Mouse (Mus musculus) heart, adult 11 months (tissue): ENCODE measurements around the gene Dcst1.

Experiments used
- DNase-seq: peaks from one replicate; pipeline ENCODE4 v3.0.0; 2022

The Dcst1 gene

GRCm38 (mm10) chr3:89388134-89388881 is 23.3 kb upstream of the Dcst1 start:
- DNase-seq: peak; percentile 98

- peak; percentile 97 for DNase-seq
Observed at GRCm38 (mm10) chr3:89387632-89388031, 22.6 kb upstream of the Dcst1 start.

DNA sequence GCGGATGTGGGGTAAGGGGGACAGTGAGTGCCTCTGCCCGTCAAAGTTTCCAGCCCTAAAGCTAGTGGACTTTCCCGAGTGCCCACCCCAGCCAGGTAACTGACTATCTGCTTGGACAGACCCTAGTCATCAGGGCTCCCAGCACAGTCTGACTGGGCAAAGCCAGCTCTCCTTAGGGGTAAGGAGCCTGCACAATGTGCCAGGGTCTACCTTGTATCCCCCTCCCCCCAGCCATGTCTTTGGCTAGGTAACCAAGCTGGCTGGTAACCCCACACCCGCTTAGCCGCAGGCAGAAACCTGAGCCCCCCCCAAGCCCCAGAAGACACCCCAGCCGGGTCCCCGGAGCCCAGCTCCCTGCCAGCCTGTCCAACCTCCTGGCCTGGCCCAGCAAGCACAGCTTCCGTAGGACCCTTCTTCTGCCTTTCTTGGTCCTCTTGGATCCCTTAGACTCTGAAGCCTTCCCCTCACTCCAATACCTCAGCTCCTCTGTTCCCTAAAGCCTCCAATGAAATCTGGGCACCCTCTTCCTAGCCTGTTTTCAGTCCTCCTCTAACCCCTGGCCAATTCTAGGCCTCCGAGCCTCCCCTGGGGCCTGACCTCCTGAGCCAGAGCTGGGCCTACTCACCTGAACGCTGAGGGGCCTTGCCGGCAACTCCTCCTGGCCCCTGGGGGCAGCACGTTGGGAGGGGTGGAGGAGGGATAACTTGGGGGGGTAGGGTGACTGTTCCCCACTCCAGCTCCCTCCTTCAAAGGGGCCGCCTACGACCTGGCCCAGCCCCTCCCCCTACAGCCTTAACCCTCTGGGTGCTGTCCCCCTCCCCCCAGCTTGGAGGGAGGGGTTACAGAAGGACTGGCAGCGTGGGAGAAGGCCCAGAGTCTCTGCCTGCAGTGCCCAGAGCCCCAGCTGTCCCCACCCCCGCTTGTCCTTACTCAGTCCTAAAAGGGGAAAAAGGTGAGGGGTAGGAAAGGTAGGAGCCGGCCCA is 21.7 kb upstream of the Dcst1 start:
- peak; percentile 92 for DNase-seq

DNA sequence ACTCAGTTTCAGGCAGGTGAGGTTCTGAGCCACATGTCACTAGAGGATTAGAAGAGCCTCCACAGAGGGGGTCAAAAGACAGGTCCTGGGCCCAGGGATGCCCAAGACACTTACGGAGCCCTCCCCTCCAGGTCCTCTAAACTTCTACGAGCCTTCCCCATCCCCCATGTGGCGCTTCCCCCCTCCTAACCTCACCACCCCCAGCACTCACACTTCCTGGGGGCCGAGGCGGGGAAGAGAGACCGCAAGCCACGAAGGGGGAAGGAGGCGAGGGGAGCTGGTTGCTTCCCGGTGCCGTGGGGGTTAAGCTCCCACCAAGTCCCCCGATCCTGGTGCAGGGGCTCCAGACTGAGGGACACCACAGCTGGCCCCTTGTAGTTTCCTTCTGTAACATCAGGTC is 20.4 kb upstream of the Dcst1 start:
- DNase-seq: peak; percentile 92

- DNase-seq: peak; percentile 89
Observed at GRCm38 (mm10) chr3:89384331-89385076, 19.5 kb upstream of the Dcst1 start.

- DNase-seq: peak; percentile 87
Observed at GRCm38 (mm10) chr3:89383651-89384255, 18.7 kb upstream of the Dcst1 start.

GRCm38 (mm10) chr3:89382950-89383349 is 17.9 kb upstream of the Dcst1 start:
- peak; percentile 88 for DNase-seq

- peak; percentile 87 for DNase-seq
Observed at GRCm38 (mm10) chr3:89382033-89382882, 17.2 kb upstream of the Dcst1 start.

GRCm38 (mm10) chr3:89381233-89381632 is 16.2 kb upstream of the Dcst1 start:
- peak; percentile 90 for DNase-seq

DNA sequence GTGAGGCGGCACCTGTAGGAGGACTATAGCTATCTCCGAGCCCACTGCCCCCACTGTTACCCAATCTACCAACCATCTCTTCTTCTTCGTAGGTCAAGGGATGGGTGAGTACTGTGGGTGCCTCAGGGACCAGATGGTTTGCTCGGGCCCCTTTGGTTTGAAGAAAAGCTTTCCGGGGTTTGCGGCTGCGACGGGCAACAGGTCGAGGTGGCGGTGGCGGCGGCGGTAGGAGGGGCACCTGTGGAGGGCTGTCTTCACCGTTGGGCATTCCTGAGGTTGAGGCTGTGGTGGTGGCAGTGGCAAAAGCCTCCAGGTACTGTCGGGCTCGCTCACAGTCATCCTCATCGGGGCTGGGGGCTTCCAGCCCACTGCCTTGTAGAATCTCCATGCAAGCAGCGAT is 15.7 kb upstream of the Dcst1 start:
- DNase-seq: peak; percentile 93

DNA sequence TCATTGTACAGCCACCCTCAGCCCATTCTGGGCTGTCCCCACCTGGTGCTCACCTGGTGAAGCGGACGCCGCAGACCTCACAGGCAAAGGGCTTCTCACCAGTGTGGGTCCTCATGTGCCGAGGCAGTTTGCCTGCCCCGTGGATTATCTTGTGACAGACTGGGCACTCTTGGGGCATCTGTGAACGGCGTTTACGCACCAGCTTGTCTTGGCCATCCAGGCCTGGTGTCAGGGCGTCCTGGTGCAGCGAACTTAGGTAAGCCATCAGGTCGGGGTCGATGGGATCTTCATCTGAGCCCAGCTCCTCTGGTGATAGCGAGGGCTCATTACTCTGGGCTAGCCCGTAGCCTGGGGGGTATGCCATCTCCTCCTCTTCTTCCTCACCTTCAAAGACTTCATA is 15.2 kb upstream of the Dcst1 start:
- DNase-seq: peak; percentile 93

DNA sequence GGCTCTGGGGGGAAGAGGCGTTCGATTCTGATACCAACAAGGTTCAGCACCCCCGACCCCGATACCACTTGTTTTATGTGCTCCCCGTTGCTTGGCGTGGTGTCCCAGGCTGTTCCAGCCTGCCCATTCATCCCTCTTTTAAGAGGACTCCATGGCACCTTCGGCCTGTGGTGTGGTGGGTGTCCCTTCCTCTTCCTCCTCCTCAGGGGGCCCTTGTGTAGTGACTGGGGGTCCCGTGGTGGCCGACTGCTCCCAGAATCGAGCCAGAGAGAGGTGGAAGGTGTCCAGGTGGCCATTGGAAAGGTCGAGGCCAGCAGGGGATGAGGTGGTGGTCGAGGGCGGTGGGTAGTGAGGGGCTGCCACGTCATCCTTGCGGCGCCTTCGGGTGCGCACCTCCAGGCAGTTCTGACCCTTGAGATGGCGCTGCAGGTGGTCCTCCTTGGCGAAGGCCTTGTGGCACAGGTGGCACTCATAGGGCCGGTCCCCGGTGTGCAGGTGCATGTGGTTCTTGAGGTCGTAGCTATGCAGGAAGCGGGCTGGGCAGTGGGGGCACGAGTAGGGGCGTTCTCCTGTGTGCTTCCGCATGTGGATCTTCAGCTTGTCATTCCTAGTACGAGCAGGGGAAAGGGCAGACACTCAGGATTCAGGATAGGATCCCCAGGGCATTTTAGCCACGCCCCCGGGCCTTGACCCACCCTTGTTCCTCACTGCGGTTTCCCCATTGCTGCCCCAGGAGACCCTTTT is 14.5 kb upstream of the Dcst1 start:
- DNase-seq: peak; percentile 94

DNA sequence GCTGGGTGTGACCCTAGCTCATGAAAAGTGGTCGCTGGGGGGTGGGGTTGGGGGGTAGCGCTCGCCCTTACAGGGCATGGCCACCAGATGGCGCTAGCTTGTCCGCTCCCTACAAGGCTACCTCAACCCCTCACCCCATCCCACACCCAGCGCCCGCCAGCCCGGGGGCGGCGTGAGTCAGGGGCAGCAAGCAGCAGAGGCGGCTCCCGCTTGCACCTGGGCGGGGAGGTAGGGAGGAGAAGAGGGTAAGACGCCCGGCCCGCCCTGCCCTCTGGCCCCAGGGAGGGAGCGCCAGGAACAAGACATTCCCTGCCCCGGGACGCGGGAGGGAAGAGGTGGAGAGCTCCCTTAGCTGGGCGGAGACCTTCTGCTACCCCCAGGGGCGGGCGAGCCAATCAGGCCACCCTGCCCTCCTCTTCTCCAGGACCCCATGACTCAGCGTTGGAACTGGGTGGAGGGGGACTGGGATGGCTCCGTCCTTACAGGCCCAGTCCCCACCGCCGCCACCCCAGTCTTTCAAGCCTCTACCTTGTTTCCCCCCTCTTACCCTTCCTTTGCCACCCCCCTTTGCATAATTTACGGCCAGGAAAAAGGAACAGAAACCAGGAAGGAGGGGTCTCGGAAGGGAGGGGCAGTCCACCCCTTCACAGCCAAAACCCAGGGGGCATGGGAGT is 13.5 kb upstream of the Dcst1 start:
- peak; percentile 99 for DNase-seq

DNA sequence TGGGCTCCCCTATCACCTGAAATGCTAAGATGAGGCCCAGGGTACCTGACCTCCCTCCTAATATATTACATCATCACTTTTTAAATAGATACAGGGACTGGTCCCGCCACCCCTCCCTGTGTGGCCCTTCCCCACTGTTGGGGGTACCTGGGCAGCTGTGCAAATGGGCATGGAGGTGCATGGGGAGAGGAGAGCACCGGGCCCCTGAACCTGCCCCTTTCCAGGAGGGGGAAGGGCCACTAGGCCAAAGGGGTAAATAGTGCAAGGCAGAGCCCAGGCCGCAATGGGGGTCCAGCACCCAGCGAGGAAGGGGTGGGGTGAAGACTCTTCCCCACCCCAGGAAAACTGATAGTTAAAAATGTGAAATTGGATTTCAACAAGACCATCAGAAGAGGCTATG is 12.8 kb upstream of the Dcst1 start:
- peak; percentile 93 for DNase-seq

DNA sequence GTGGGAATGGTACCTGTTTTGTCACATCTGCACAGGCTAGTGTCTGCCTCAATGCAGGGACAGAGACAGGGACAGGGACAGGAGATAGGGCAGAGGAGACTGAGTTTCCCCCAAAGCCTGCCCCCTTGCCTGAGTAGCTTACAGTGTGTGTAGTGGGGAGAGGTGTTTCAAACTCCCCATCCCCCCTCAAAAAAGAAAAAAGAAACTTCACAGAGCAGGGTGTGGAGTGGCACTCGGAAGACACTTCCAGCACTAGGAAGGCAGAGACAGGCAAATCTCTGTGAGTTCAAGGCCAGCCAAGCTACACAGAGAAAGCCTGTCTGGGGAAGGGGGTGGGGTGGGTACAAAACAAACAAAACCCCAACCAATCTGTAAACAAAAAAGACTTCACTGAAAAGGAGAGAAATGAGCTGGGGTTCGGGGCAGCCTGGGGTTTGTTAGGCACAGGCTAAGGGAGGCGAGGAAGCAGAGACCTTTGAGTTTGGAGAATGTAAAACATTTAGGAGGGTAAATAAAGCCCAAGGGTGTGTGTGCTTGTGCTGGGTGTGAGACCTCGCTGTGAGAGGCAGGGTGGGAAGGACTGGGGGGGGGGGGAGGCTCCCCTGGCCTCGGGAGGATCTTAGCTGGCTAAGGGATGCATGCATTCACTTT is 8.7 kb upstream of the Dcst1 start:
- peak; percentile 83 for DNase-seq

- DNase-seq: peak; percentile 88
Observed at GRCm38 (mm10) chr3:89367338-89367737, 2.3 kb upstream of the Dcst1 start.

DNA sequence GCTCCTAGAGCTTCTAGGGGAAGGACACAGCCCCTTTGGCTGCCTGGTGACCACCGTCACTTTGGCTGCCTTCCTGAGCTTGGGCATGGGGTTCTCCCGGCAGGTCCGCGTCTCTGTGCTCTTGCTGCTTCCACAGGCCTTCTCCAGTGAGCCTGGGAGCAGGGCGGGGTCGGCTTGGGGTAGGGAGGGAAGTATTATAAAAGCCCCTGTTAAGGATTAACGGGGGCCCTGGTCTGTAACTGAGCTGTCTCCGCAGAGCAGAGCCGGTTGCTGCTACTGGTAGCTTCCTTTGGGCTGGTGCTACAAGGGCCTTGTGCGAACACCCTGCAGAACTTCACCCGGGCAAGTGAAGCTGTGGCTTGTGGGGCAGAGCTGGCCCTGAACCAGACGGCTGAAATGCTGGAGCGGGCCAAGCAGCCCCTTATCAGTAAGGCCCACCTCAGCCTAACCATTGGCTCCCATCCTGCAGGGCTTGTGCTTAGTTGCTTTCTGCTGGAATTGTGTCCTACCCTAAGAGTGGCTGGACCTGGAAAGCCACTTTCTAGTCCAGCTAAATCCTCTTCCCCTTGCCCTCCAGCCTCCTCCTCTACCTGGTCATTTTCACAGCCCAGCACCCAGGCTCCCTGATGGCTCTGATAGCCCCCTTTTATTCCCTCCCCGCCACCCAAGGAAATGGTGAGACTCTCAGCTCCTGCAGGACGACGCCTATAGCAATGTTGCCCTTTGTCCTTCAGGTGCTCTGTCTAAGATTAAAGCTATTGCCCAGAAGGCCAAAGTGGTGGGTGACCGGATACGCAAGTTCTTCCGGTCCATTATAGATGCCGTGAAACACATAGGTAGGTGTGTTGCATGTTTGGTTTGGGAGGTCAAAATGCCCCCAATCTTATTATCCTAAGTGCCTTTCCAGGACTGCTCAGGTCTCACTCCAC is 697 bp upstream of the Dcst1 start:
- DNase-seq: peak; percentile 89

GRCm38 (mm10) chr3:89364631-89365030 is 422 bp downstream of the Dcst1 start:
- no peak for DNase-seq

DNA sequence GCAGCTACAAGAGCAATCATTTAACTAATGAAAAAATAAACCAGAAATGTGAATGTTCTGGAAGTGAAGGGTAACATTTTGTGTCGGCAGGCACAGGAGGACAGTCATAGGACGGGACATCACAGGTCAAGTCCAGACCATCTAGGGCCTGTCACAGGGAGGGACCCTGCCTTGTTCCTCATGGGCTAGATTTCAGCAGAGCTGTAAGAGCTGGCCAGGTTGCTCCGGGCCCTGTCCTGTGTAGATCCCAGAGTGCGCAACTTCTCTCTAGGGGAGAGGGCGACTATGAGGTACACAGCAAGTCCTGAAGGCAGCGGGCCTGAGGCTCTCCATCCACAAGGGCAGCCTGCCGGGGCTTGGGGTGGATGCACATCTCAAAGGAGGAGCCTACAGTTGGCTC is 3.4 kb downstream of the Dcst1 start, which contains the start of gene Dcst2:
TSS of gene Dcst2 (plus strand) at position 301 of the 400 bp plus-strand sequence.
- DNase-seq: no peak
